Mouse (Mus musculus): ENCODE measurements around the gene Cc2d1b.

Gene Cc2d1b

GRCm38 (mm10) chr4:108619587-108620341 is at the start of gene Cc2d1b:
TSS of gene Cc2d1b (plus strand) at chr4:108619940.
- DNase-seq (ENCODE audit: low read depth, low spot score) = peak; percentile 92

GRCm38 (mm10) chr4:108572644-108573043 is 47.1 kb upstream of the Cc2d1b start:
- DNase-seq (ENCODE audit: low read depth, low spot score) = no peak

- DNase-seq (ENCODE audit: low read depth, low spot score) = peak; percentile 98
Observed at GRCm38 (mm10) chr4:108578840-108579742, 40.6 kb upstream of the Cc2d1b start, which contains the start of the genes Prpf38a and Orc1. TSS of gene Prpf38a (minus strand) at chr4:108579336. TSS of gene Orc1 (plus strand) at chr4:108579423.

GRCm38 (mm10) chr4:108579743-108580411 is 39.9 kb upstream of the Cc2d1b start:
- no peak for DNase-seq (ENCODE audit: low read depth, low spot score)

- no peak for DNase-seq (ENCODE audit: low read depth, low spot score)
Observed at GRCm38 (mm10) chr4:108593376-108593775, 26.4 kb upstream of the Cc2d1b start.

- no peak for DNase-seq (ENCODE audit: low read depth, low spot score)
Observed at GRCm38 (mm10) chr4:108595785-108596184, 24.0 kb upstream of the Cc2d1b start.

GRCm38 (mm10) chr4:108598306-108598705 is 21.4 kb upstream of the Cc2d1b start:
- DNase-seq (ENCODE audit: low read depth, low spot score) = no peak

GRCm38 (mm10) chr4:108601870-108602269 is 17.9 kb upstream of the Cc2d1b start:
- no peak for DNase-seq (ENCODE audit: low read depth, low spot score)

GRCm38 (mm10) chr4:108608651-108609050 is 11.1 kb upstream of the Cc2d1b start:
- no peak for DNase-seq (ENCODE audit: low read depth, low spot score)

GRCm38 (mm10) chr4:108610935-108611334 is 8.8 kb upstream of the Cc2d1b start:
- DNase-seq (ENCODE audit: low read depth, low spot score) = no peak

- DNase-seq (ENCODE audit: low read depth, low spot score) = no peak
Observed at GRCm38 (mm10) chr4:108618586-108618985, 1.2 kb upstream of the Cc2d1b start.

GRCm38 (mm10) chr4:108619165-108619564 is 575 bp upstream of the Cc2d1b start:
- no peak for DNase-seq (ENCODE audit: low read depth, low spot score)

GRCm38 (mm10) chr4:108620536-108620935 is 796 bp downstream of the Cc2d1b start:
- no peak for DNase-seq (ENCODE audit: low read depth, low spot score)

GRCm38 (mm10) chr4:108621504-108621903 is 1.8 kb downstream of the Cc2d1b start:
- no peak for DNase-seq (ENCODE audit: low read depth, low spot score)

GRCm38 (mm10) chr4:108627066-108627465 is 7.3 kb downstream of the Cc2d1b start:
- DNase-seq (ENCODE audit: low read depth, low spot score) = no peak

- no peak for DNase-seq (ENCODE audit: low read depth, low spot score)
Observed at GRCm38 (mm10) chr4:108629363-108629880, 9.7 kb downstream of the Cc2d1b start.

- DNase-seq (ENCODE audit: low read depth, low spot score) = no peak
Observed at GRCm38 (mm10) chr4:108630096-108630495, 10.4 kb downstream of the Cc2d1b start.

- DNase-seq (ENCODE audit: low read depth, low spot score) = no peak
Observed at GRCm38 (mm10) chr4:108631616-108632015, 11.9 kb downstream of the Cc2d1b start.

GRCm38 (mm10) chr4:108633703-108634102 is 14.0 kb downstream of the Cc2d1b start:
- no peak for DNase-seq (ENCODE audit: low read depth, low spot score)

GRCm38 (mm10) chr4:108634696-108635095 is 15.0 kb downstream of the Cc2d1b start:
- no peak for DNase-seq (ENCODE audit: low read depth, low spot score)

- peak; percentile 7 for DNase-seq (ENCODE audit: low read depth, low spot score)
Observed at GRCm38 (mm10) chr4:108635101-108635500, 15.4 kb downstream of the Cc2d1b start.

GRCm38 (mm10) chr4:108637721-108638120 is 18.0 kb downstream of the Cc2d1b start:
- DNase-seq (ENCODE audit: low read depth, low spot score) = no peak

All from mesoderm, embryonic 11.5 days (tissue).